Mouse (Mus musculus) ES-Bruce4 (cell line): ENCODE results near the gene Olfr1329. TPM values are rescaled to one million over a fixed set of nuclear protein-coding genes. Genes with fewer than 3 reads are reported as not detected.

Experiments used
- H3K27ac ChIP-seq: 2 replicates; pipeline ENCODE4 v1.5.1; 2012; ENCODE audit warnings: low read length, inconsistent platforms; ENCODE audit not compliant: insufficient read depth
- H3K27me3 ChIP-seq: 2 replicates; pipeline ENCODE4 v1.6.1; 2012; ENCODE audit warnings: mild to moderate bottlenecking, low read length, inconsistent platforms; ENCODE audit not compliant: control insufficient read depth, poor library complexity, insufficient read depth, severe bottlenecking
- H3K36me3 ChIP-seq: 2 replicates; pipeline ENCODE4 v1.6.1; 2012; ENCODE audit warnings: inconsistent platforms, mild to moderate bottlenecking, low read length, moderate library complexity; ENCODE audit not compliant: control insufficient read depth, poor library complexity, insufficient read depth, severe bottlenecking
- H3K4me1 ChIP-seq: one replicate; pipeline ENCODE4 v1.8.1; 2011; ENCODE audit warnings: low read length; ENCODE audit not compliant: control insufficient read depth, insufficient read depth
- H3K4me3 ChIP-seq: 2 replicates; pipeline ENCODE4 v1.5.1; 2011; ENCODE audit warnings: low read depth, mild to moderate bottlenecking, low read length
- H3K9ac ChIP-seq: 2 replicates; pipeline ENCODE4 v1.6.1; 2012; ENCODE audit warnings: low read depth, mild to moderate bottlenecking, inconsistent platforms; ENCODE audit not compliant: poor library complexity, severe bottlenecking
- H3K9me3 ChIP-seq: replicated peaks from 2 replicates; pipeline ENCODE4 v1.6.1; 2012; ENCODE audit warnings: mild to moderate bottlenecking, low read length, inconsistent platforms; ENCODE audit not compliant: control insufficient read depth, poor library complexity, insufficient read depth, severe bottlenecking
- CTCF ChIP-seq: IDR thresholded peaks from one replicate; pipeline ENCODE4 v1.8.1; 2011; ENCODE audit warnings: low read depth, low read length
- EP300 ChIP-seq: IDR thresholded peaks from 2 replicates; pipeline ENCODE4 v1.6.1; 2011; ENCODE audit warnings: low read depth, low read length; ENCODE audit not compliant: insufficient read depth
- POLR2A ChIP-seq: IDR thresholded peaks from one replicate; pipeline ENCODE4 v1.8.1; 2011; ENCODE audit warnings: low read length; ENCODE audit not compliant: insufficient read depth
- polyA plus RNA-seq: library from polyadenylated mRNA; stranded (reverse); fragments of >200 nt; gene quantifications from 2 replicates; pipeline ENCODE4 v1.2.4, GENCODE M21; 2011; ENCODE audit warnings: low read depth; ENCODE audit not compliant: missing spikeins, insufficient read depth, insufficient read length

Gene Olfr1329
- polyA plus RNA-seq, 1 experiment, result not detected

DNA sequence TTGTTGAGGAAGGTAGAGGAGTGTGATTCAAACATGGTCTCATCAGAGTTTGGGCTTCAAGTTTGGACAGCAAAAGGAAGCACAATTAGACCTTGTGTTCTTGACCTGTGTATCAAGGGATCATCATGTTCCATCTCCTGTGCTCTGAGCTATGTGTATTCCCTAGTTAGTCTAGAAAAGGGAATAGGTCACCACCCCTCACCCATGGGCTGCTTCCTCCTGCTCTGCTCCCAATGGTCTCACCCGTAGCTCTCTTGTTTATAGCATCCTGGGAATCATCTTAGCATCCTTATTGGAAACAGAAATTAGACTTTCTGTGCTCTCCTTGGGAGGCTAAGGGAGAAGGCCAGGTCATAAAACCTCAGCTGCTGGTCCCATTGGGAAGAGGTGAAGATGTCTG, 29.0 kb downstream of the Olfr1329 start, which contains the start of gene Olfr1330:
Gene Olfr1330 (plus strand): TSS at position 301 of the 400 bp plus-strand sequence.
- H3K4me3 ChIP-seq, result no peak within 1 kb of the TSS
- no peak within 1 kb of the TSS for H3K9ac ChIP-seq
- no peaks in the 10 kb centered on the region for H3K9me3 ChIP-seq
- H3K27ac ChIP-seq, result no peak within 1 kb of the TSS
- no peaks in the 10 kb centered on the region for H3K4me1 ChIP-seq
- no peak for TF ChIP-seq EP300
- no peak for TF ChIP-seq CTCF
- no peak for TF ChIP-seq POLR2A
- no peaks in the 10 kb centered on the region for H3K36me3 ChIP-seq
- H3K27me3 ChIP-seq, result no peaks in the 10 kb centered on the region

DNA sequence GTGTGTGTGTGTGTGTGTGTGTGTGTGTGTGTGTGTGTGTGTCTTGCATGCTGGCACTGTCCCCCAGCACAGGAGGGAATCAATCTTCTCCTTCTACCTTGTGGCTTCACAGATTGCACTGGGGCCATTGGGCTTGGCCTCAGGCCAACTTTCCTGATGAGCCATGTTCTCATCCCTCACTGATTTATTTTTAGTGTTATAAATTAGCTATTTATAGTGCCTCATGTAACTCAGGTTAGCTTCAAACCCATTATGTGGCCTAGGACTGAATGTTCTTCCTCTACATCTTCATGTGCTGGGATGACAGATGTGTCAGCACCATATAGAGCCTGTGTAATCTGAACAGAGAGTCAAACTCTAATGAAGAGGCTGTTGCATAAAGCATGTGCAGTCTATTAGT, 49.7 kb downstream of the Olfr1329 start:
- no peak overlapping the region for H3K9ac ChIP-seq
- no peak overlapping the region for H3K4me3 ChIP-seq

More for the DNA sequence above, 49.7 kb downstream of the Olfr1329 start:
- H3K36me3 ChIP-seq, result no peaks in the 10 kb centered on the region
- H3K27ac ChIP-seq, result no peak overlapping the region
- TF ChIP-seq POLR2A (no peak), CTCF (no peak), EP300 (no peak)
- no peaks in the 10 kb centered on the region for H3K27me3 ChIP-seq
- no peaks in the 10 kb centered on the region for H3K4me1 ChIP-seq
- no peaks in the 10 kb centered on the region for H3K9me3 ChIP-seq

Other genes with a start within 250 kb of the Olfr1329 start
- gene Olfr1342, start 224.7 kb downstream of the Olfr1329 start, polyA plus RNA-seq, result 0.27 and 0.40 TPM in 2 replicates
- gene Olfr1341, start 213.9 kb downstream of the Olfr1329 start, polyA plus RNA-seq, result not detected in 2 replicates
- gene Olfr1340, start 197.3 kb downstream of the Olfr1329 start, polyA plus RNA-seq, result not detected in 2 replicates
- not detected in 2 replicates for gene Olfr1339, start 185.3 kb downstream of the Olfr1329 start, polyA plus RNA-seq
- not detected in 2 replicates for gene Olfr1338, start 158.7 kb downstream of the Olfr1329 start, polyA plus RNA-seq
- not detected in 2 replicates for gene Olfr1337, start 134.9 kb downstream of the Olfr1329 start, polyA plus RNA-seq
- not detected in 2 replicates for gene Olfr1335, start 107.5 kb downstream of the Olfr1329 start, polyA plus RNA-seq
- not detected in 2 replicates for gene Olfr1333, start 81.2 kb downstream of the Olfr1329 start, polyA plus RNA-seq
- gene Olfr1331, start 52.8 kb downstream of the Olfr1329 start, polyA plus RNA-seq, result not detected in 2 replicates
- 0.24 TPM in 1 of 2 replicates, not detected in the other for gene Olfr1330, start 28.9 kb downstream of the Olfr1329 start, polyA plus RNA-seq
- not detected in 2 replicates for gene Olfr1328, start 21.1 kb upstream of the Olfr1329 start, polyA plus RNA-seq
- gene Lao1, start 44.1 kb upstream of the Olfr1329 start, polyA plus RNA-seq, result not detected in 2 replicates
- gene Slc2a1, start 191.2 kb upstream of the Olfr1329 start, polyA plus RNA-seq, result 682 and 697 TPM in 2 replicates